Mouse (Mus musculus): ENCODE data around the gene Scpep1. TPM values are rescaled to one million over a fixed set of nuclear protein-coding genes. Genes with fewer than 3 reads are reported as not detected.
"Not testable (repeated sequence)": the region's sequence is repeated elsewhere in the genome, so short reads cannot be mapped to it uniquely, and the experiment has no call there.

Gene Scpep1
- 72.9 and 77.2 TPM in 2 replicates for polyA plus RNA-seq (2016; fragmentation: Nextera tagmentation; extraction: Ambion mirVana)

DNA sequence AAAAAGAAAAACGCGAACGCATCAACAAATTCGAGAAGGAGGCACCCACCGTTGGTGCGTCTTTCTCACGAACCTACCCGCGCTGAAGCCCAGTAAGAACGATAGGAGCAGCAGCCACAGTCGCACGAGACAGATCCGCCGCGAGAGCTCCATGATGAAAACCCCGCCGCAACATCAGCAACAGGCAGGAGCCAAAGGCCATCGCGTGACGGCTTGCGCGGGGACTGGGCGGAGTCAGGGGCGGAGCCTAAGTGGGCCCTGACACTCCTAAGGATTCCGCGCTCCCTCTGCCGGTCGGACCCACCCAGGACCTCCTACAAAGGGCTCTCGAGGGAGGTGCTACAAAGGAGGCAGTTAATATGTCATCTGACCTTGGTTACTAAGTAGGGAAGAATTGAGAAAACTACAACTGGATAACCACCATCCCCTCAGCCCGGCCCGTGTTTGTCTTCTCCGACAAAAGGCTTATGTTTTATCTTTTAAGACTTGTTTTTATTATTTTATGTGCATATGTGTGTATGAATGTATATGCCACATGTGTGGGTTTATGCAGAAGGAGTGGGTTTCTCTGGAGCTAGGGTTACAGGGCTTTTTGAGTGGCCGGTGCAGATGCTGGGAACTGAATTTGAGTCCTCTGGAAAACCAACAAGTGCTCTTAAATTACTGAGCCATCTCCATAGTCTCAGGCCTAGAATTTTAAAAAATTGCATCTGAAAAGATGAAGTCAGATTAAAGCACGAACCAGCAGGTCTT is at the start of gene Scpep1:
Gene Scpep1, minus strand, starts transcription at position 249 of the 753 bp plus-strand sequence.
- H3K27me3 ChIP-seq (replicated peaks; ENCODE audit: low read depth, poor library complexity, severe bottlenecking), result no peaks in the 10 kb centered on the region
- peak within 1 kb of the TSS; percentile 67 for H3K4me3 ChIP-seq
- peaks cover 25% of the 10 kb centered on the region for H3K36me3 ChIP-seq (replicated peaks)
- peaks cover 23% of the 10 kb centered on the region for H3K4me1 ChIP-seq
- peak within 1 kb of the TSS; percentile 88 for H3K27ac ChIP-seq (replicated peaks)
- 5% methylated on average over 34 of the region's 34 CpGs for WGBS
- peak; percentile 96 for DNase-seq (ENCODE audit: low spot score)
- H3K9me3 ChIP-seq, result no peaks in the 10 kb centered on the region

- Histone ChIP-seq H3K36me3 (replicated peaks) (no peaks in the 10 kb centered on the region), H3K27me3 (replicated peaks; ENCODE audit: low read depth, poor library complexity, severe bottlenecking) (peaks cover 29% of the 10 kb centered on the region), H3K27ac (replicated peaks) (no peak overlapping the region), H3K4me1 (peaks cover 28% of the 10 kb centered on the region), H3K9me3 (no peaks in the 10 kb centered on the region), H3K4me3 (no peak overlapping the region)
- WGBS, result 84% methylated on average over 4 of the region's 4 CpGs
- no peak for DNase-seq (ENCODE audit: low spot score)
Observed at GRCm38 (mm10) chr11:89003726-89004125, 48.5 kb upstream of the Scpep1 start.

GRCm38 (mm10) chr11:89003078-89003477 is 47.8 kb upstream of the Scpep1 start:
- Histone ChIP-seq H3K9me3 (no peaks in the 10 kb centered on the region), H3K27me3 (replicated peaks; ENCODE audit: low read depth, poor library complexity, severe bottlenecking) (peaks cover 35% of the 10 kb centered on the region), H3K36me3 (replicated peaks) (no peaks in the 10 kb centered on the region), H3K4me3 (no peak overlapping the region), H3K4me1 (peaks cover 33% of the 10 kb centered on the region), H3K27ac (replicated peaks) (no peak overlapping the region)
- no peak for DNase-seq (ENCODE audit: low spot score)
- 48% methylated on average over 6 of the region's 6 CpGs for WGBS

GRCm38 (mm10) chr11:89002621-89003020 is 47.4 kb upstream of the Scpep1 start:
- Histone ChIP-seq H3K4me1 (peaks cover 33% of the 10 kb centered on the region), H3K27ac (replicated peaks) (no peak overlapping the region), H3K4me3 (no peak overlapping the region), H3K27me3 (replicated peaks; ENCODE audit: low read depth, poor library complexity, severe bottlenecking) (peaks cover 39% of the 10 kb centered on the region), H3K9me3 (no peaks in the 10 kb centered on the region), H3K36me3 (replicated peaks) (no peaks in the 10 kb centered on the region)
- no peak for DNase-seq (ENCODE audit: low spot score)
- 86% methylated on average over 5 of the region's 5 CpGs for WGBS

DNA sequence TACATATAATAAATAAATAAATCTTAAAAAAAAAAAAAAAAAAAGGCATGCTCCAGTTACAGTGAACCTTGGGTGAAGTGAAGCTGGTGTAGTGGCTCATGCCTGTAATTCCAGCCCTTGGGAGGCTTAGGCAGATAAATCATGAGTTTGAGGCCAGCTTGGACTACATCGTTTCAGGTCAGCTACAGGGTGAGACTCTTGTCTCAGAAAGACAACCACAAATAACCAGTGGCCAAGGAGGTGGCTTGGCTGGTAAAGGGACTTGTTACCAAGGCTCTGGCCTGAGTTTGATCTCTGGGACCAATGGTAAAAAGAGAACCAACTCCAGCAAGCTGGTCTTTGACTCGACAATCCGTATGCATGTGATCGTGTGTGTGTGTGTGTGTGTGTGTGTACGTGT is 46.8 kb upstream of the Scpep1 start:
- peaks cover 33% of the 10 kb centered on the region for H3K4me1 ChIP-seq
- H3K27me3 ChIP-seq (replicated peaks; ENCODE audit: low read depth, poor library complexity, severe bottlenecking), result peaks cover 39% of the 10 kb centered on the region
- H3K4me3 ChIP-seq, result no peak overlapping the region
- H3K27ac ChIP-seq (replicated peaks), result no peak overlapping the region
- 88% methylated on average over 5 of the region's 5 CpGs for WGBS
- no peaks in the 10 kb centered on the region for H3K36me3 ChIP-seq (replicated peaks)
- no peaks in the 10 kb centered on the region for H3K9me3 ChIP-seq
- DNase-seq (ENCODE audit: low spot score), result no peak

- no peak for DNase-seq (ENCODE audit: low spot score)
- WGBS, result 97% methylated on average over 7 of the region's 7 CpGs
- no peak overlapping the region for H3K27ac ChIP-seq (replicated peaks)
- H3K9me3 ChIP-seq, result no peaks in the 10 kb centered on the region
- no peaks in the 10 kb centered on the region for H3K36me3 ChIP-seq (replicated peaks)
- peaks cover 33% of the 10 kb centered on the region for H3K4me1 ChIP-seq
- H3K27me3 ChIP-seq (replicated peaks; ENCODE audit: low read depth, poor library complexity, severe bottlenecking), result peaks cover 39% of the 10 kb centered on the region
- no peak overlapping the region for H3K4me3 ChIP-seq
Observed at GRCm38 (mm10) chr11:89001569-89001968, 46.3 kb upstream of the Scpep1 start.

- no peak overlapping the region for H3K4me3 ChIP-seq
- H3K36me3 ChIP-seq (replicated peaks), result no peaks in the 10 kb centered on the region
- H3K27me3 ChIP-seq (replicated peaks; ENCODE audit: low read depth, poor library complexity, severe bottlenecking), result peaks cover 39% of the 10 kb centered on the region
- no peak overlapping the region for H3K27ac ChIP-seq (replicated peaks)
- peaks cover 31% of the 10 kb centered on the region for H3K4me1 ChIP-seq
- DNase-seq (ENCODE audit: low spot score), result no peak
- no peaks in the 10 kb centered on the region for H3K9me3 ChIP-seq
Observed at GRCm38 (mm10) chr11:89000527-89000819, 45.2 kb upstream of the Scpep1 start.

DNA sequence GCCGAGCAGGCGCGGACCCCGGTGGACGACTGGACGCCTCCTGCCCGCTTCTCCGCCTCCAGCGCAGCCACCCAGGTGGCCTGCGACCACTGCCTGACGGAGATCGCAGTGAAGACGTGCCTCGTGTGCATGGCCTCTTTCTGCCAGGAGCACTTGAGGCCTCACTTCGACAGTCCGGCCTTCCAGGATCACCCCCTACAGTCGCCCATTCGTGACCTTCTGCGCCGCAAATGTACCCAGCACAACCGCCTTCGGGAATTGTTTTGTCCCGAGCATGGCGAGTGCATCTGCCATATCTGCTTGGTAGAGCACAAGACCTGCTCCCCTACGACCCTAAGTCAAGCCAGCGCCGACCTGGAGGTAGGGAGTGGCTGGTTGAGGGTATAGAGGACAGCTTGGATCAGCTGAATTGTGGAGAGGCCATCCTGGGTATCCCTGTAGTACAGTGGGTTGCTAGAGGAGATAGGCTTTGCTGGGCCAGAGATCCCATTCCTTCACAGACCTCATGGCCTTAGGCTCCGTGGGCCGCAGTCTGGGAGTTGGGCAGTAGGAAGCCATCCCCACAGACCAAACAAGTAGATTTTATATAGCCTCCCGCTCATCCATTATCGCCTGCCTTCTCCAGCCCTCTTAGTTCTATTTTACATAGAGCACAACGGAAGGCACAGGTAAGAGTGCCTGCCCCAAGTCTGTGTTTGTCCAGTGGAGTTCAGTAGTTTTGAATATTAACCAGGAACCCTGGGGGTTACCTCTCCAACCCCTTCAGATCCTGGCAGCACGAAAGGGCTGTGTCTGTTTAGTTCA is 44.7 kb upstream of the Scpep1 start:
- Histone ChIP-seq H3K27me3 (replicated peaks; ENCODE audit: low read depth, poor library complexity, severe bottlenecking) (peaks cover 39% of the 10 kb centered on the region), H3K4me1 (peaks cover 28% of the 10 kb centered on the region), H3K36me3 (replicated peaks) (no peaks in the 10 kb centered on the region), H3K9me3 (no peaks in the 10 kb centered on the region), H3K4me3 (peak overlapping the region; percentile 58), H3K27ac (replicated peaks) (no peak overlapping the region; the same call in 1 of the 2 replicates)
- 26% methylated on average over 33 of the region's 33 CpGs for WGBS
- DNase-seq (ENCODE audit: low spot score), result no peak

DNA sequence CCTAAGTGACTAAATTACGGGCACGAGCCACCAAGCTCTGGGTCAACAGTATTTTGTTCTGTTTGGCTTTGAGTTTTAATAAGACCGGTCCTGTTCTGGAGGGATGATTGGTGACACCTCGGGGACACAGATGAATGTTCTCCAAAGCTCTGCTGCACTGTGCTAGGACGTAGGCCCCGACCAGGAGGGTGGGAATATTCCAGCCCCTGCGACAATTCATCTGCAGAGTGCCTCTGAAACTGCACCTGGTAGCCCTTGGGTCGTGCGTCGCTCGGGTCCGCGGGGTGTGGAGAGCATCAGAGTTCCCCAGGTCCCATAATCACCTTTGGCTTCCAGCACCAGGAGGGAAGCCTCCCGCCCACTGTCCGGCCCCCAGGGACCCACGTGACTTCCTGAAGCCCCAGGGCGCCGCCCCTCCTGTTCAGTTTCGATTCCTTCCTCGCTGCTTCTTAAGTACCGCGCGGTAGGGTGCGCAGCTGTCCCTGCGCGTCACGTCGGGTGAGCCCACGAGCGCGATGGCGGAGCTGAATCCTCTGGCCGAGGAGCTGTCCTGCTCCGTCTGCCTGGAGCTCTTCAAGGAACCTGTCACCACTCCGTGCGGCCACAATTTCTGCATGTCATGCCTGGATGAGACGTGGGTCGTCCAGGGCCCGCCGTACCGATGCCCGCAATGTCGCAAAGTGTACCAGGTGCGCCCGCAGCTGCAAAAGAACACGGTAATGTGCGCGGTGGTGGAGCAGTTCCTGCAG is 43.9 kb upstream of the Scpep1 start, which contains the start of gene Trim25:
Gene Trim25, plus strand, starts transcription at position 403 of the 749 bp plus-strand sequence.
- Histone ChIP-seq H3K27me3 (replicated peaks; ENCODE audit: low read depth, poor library complexity, severe bottlenecking) (peaks cover 39% of the 10 kb centered on the region), H3K36me3 (replicated peaks) (no peaks in the 10 kb centered on the region), H3K4me3 (peak within 1 kb of the TSS; percentile 58), H3K9me3 (no peaks in the 10 kb centered on the region), H3K4me1 (peaks cover 28% of the 10 kb centered on the region), H3K27ac (replicated peaks) (no peak within 1 kb of the TSS; the same call in 1 of the 2 replicates)
- DNase-seq (ENCODE audit: low spot score), result peak; percentile 78
- 3% methylated on average over 48 of the region's 48 CpGs for WGBS

- WGBS, result 14% methylated on average over 3 of the region's 3 CpGs
- Histone ChIP-seq H3K4me3 (peak overlapping the region; percentile 58; the same call in 1 of the 2 replicates), H3K36me3 (replicated peaks) (no peaks in the 10 kb centered on the region), H3K27me3 (replicated peaks; ENCODE audit: low read depth, poor library complexity, severe bottlenecking) (peaks cover 39% of the 10 kb centered on the region), H3K9me3 (no peaks in the 10 kb centered on the region), H3K4me1 (peaks cover 24% of the 10 kb centered on the region), H3K27ac (replicated peaks) (no peak overlapping the region)
- no peak for DNase-seq (ENCODE audit: low spot score)
Observed at GRCm38 (mm10) chr11:88998406-88998805, 43.1 kb upstream of the Scpep1 start.

DNA sequence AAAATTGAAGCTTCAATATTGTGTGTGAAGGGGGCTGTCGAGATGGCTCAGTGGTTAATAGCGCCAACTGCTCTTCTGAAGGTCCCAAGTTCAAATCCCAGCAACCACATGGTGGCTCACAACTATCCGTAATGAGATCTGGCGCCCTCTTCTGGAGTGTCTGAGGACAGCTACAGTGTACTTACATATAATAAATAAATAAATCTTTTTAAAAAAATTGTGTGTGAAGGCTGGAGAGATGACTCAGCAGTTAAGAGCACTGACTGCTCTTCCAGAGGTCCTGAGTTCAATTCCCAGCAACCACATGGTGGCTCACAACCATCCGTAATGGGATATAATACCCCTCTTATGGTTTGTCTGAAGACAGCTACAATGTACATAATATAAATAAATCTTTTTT is 42.1 kb upstream of the Scpep1 start:
- WGBS, result 85% methylated on average over 5 of the region's 5 CpGs
- Histone ChIP-seq H3K4me1 (peaks cover 15% of the 10 kb centered on the region), H3K27me3 (replicated peaks; ENCODE audit: low read depth, poor library complexity, severe bottlenecking) (peaks cover 39% of the 10 kb centered on the region)
- H3K27ac ChIP-seq (replicated peaks); H3K9me3 ChIP-seq; H3K4me3 ChIP-seq; H3K36me3 ChIP-seq (replicated peaks); DNase-seq (ENCODE audit: low spot score): not testable (repeated sequence)

- Histone ChIP-seq H3K27ac (replicated peaks) (no peak overlapping the region), H3K9me3 (no peaks in the 10 kb centered on the region), H3K4me3 (no peak overlapping the region), H3K36me3 (replicated peaks) (peaks cover under 1% of the 10 kb centered on the region), H3K4me1 (peaks cover 15% of the 10 kb centered on the region), H3K27me3 (replicated peaks; ENCODE audit: low read depth, poor library complexity, severe bottlenecking) (peaks cover 38% of the 10 kb centered on the region)
- DNase-seq (ENCODE audit: low spot score), result no peak
- 75% methylated on average over 7 of the region's 7 CpGs for WGBS
Observed at GRCm38 (mm10) chr11:88996427-88996826, 41.2 kb upstream of the Scpep1 start.
